Mouse (Mus musculus) spleen, adult 18-20 months (tissue): ENCODE measurements at regions not wholly inside any gene's neighbourhood (a gene's known extent, or its start where the extent isn't known, plus 50 kb on each side); places are given as distances from the start of the nearest gene placed in this dataset.
"Not testable (repeated sequence)": the region's sequence is repeated elsewhere in the genome, so short reads cannot be mapped to it uniquely, and the experiment has no call there.

Experiments
- DNase-seq, 2 experiments: peaks; one replicate each; pipeline ENCODE4 v3.0.0; 2022; ENCODE audit warnings: mixed read lengths in 2 of 2

- peak in 1 of 2 experiments; percentile 60 for DNase-seq
Measured at GRCm38 (mm10) chrX:75734628-75735302, 140.2 kb downstream of the Pls3 start.

DNA sequence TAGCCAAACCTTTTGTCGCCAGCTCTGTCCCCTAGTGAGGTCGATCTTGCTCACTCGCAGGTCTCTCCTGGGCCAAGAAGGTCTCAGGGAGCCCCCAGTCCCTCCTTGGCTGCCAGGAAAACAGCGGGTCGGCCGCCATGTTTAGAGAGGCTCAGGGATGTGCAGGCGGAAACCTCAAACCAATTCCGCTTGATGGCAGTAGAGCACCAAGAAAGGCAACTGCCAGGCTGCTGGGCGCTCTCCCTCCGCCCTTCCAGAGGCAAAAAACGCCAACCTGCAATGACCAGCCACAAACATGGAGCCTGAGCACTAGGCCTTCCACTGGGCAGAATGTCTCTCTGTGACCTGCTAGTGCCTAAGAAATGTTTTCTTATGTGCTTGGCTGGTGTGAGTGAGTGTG is 141.3 kb downstream of the Pls3 start:
- DNase-seq: peak in 1 of 2 experiments; percentile 71

GRCm38 (mm10) chrX:75729791-75730190 is 145.2 kb downstream of the Pls3 start:
- DNase-seq: peak in 1 of 2 experiments; percentile 51

DNA sequence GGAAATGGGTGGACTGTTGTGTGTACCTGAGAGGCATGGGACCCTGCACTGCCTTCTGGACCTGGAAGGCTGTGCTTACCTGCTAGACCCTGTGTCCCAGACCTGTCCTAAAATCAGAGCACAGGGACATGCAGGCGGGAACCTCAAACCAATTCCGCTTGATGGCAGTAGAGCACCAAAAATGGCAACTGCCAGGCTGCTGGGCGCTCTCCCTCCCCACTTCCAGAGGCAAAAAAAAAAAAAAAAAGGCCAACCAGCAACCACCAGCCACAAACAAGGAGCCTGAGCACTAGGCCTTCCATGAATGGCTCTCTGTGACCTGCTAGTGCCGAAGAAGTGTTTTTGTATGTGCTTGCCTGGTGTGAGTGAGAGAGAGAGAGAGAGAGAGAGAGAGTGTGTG is 146.5 kb downstream of the Pls3 start:
- DNase-seq: no peak

DNA sequence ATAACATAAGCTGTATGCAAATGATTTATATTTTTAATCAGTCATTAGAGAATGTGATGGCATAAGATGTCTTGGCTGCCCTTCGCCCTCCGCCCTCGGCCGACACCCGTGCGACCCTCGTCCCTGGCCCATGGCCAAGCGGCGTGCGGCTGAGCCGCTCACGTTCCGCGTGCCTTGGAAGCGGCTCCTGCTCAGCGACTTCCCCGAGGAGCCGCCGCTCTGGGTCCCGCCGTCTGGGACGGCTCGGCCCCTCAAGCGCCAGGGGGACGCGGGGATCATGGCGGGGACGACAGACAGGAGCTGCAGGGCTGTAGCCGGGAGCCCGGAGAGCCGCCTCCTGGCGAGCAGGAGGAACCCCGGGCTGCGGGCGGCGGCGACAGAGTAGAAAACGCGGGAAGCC is 145.5 kb upstream of the Rab39b start:
- DNase-seq: not testable (repeated sequence)

DNA sequence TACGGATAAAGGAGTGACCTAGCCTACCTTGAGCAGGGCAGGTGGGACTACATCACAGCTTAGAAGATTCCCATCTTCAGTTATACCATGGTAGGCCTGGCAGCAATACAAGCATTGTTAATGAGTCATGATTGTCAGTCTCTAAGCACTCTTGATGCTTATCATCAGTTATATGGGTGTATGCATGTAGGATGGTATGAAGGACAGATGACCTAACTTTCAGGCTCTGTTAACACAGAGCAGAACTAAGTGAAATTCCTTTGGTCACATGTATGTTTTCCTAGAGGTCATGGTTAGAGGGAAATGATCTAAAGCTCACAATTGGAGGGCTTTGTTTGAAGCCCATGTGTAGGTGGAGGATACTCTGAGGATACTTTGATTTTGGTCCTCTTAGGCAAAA is 121.9 kb upstream of the Rab39b start:
- no peak for DNase-seq

DNA sequence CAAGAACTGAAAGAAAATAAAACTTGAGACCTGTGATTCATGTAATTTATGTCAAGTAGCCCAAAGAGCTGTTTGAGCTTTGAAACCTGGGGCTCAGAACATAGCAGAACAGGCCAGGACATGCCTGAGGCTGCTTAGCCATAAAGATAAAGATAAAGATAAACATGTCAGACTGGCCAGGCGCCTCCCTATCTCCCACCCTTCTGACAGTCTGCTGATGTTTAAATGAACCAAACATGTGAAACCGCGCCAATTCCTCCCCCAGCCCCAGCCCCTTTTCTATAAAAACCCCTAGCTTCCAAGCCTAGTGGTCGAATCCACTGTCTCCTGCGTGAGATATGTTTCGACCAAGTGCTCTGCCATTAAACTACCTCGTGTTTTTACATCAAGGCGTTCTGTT is 97.2 kb upstream of the Rab39b start:
- not testable (repeated sequence) for DNase-seq

DNA sequence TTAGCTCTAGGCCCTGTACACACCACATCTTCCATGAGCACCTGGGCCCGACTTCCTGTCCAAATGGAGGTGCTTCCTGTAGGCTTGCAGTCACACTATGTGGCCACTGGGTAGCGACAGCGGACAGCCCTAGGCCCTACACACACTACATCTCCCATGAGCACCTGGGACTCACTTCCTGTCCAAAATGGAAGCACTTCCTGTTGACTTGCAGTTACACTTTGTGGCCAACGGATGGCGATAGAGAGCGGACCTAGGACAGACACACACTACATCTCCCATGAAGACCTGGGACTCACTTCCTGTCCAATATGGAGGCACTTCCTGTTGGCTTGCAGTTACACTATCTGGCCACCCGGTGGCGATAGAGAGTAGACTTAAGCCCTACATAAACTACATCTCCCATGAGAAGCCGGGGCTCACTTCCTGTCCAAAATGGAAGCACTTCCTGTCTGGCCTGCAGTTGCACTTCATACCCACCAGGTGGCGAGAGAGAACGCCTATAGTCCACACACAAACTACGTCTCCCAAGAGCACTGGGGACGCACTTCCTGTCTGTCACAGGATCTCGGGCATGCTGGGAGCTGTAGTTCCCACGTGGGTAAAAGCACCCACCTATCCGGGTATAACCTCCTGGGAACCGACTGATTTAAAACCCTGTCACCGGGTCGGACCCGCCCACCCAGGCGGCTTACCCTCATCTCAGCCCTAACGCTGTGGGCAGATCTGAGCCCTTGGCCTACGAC is 96.1 kb upstream of the Rab39b start:
- DNase-seq: peak; percentile 75 to 84

DNA sequence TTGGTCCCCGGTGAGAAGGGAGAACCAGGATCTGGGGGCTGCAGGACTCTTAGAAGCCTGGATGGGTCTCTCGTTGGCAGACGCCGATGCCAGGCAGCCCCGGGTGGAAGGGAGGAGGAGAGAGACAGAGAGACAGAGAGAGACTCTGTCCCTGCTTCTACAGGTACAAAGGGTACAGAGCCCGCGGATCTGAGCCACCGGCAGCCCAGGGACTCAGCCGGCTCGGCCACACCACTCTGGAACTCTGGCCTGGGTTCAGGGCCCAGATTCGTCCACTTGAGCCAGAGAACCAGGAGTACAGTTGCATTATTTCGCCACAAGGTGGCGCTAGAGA is 95.5 kb upstream of the Rab39b start:
- DNase-seq: no peak

- peak; percentile 12 to 18 for DNase-seq
Measured at GRCm38 (mm10) chrX:75672976-75673375, 94.9 kb upstream of the Rab39b start.

DNA sequence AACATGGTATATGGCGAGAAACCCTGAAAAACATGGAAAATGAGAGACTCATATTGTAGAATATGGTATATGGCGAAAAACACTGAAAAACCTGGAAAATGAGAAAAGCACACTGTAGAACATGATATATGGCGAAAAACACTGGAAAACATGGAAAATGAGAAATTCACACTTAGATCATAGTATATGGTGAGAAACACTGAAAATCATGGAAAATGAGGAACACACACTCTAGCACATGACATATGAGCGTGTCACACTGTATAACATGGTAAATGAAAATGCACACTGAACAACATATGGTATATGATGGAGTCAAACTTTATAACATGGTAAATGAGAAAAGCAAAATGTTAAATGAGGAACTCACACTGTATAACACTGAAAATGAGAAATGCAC is 89.6 kb upstream of the Rab39b start:
- no peak for DNase-seq

DNA sequence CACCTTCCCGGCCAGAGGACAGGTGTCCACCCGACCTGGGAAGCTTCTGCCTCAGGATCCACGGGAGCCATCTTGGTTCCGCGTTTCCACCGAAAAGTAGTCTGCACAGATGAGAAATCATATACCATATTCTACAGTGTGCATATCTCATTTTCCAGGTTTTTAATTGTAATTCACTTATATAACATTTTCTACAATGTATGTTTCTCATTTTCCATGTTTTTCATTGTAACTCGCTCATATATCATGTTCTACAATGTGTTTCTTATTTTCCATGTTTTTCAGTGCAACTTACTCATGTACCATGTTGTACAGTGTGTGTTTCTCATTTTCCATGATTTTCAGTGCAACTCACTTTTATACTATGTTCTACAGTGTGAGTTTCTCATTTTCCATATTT is 65.4 kb upstream of the Rab39b start:
- no peak for DNase-seq
